Mouse (Mus musculus): ENCODE measurements around the gene Stx5a. TPM values are rescaled to one million over a fixed set of nuclear protein-coding genes. Genes with fewer than 3 reads are reported as not detected.
A peak's percentile ranks its signal among the peaks of the same experiment; 100 is the strongest.

The Stx5a gene
- 117 and 118 TPM in 2 replicates for polyA plus RNA-seq (2015; fragmentation: Nextera tagmentation; extraction: Ambion mirVana)

DNA sequence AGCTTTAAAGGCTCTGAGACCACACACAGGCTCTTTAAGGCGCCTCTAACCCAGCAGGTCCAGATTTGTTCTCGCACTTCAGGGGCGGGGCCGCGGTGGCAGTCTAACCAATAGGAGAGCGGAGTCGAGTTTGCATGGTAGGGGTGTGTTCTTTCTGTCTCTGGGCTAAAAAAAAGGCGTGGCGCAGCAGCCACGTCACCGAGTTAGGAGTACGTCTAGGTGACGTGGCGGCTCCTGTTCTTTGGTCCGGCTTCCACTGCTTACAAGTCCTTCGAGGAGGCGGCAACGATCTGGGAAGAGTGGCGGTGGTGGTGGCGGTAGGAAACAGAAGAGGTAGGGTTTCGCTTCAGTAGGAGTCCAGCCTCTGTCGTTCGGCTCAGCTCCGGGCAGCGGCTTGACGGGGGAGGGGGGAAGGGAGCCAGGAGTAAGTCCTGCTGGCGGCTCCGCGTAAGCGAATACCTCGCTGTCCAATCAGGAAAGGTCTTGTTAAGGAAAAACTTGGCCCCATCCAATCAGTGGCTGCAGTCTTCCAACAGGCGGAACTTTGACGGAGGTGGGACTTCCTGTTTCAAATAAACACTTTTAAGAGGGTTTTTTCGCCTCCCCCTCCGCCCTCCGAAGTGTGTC is at the start of gene Stx5a:
Stx5a (plus strand) TSS at position 171 of the 627 bp plus-strand sequence.
- Histone ChIP-seq H3K27ac (peak within 1 kb of the TSS; percentile 94), H3K9me3 (replicated peaks) (no peaks in the 10 kb centered on the region), H3K4me3 (peak within 1 kb of the TSS; percentile 97), H3K4me1 (peaks cover 29% of the 10 kb centered on the region), H3K4me2 (peak within 1 kb of the TSS; percentile 98), H3K9ac (peak within 1 kb of the TSS; percentile 90), H3K36me3 (ENCODE audit: poor library complexity, severe bottlenecking) (peaks cover 70% of the 10 kb centered on the region), H3K27me3 (no peaks in the 10 kb centered on the region)
- peak; percentile 99 for ATAC-seq
- under 1% methylated on average over 36 of the region's 36 CpGs for WGBS

GRCm38 (mm10) chr19:8691871-8692539 is 49.2 kb upstream of the Stx5a start:
- 40% methylated on average over 9 of the region's 9 CpGs for WGBS
- Histone ChIP-seq H3K36me3 (ENCODE audit: poor library complexity, severe bottlenecking) (no peaks in the 10 kb centered on the region), H3K4me2 (no peak overlapping the region), H3K27me3 (no peaks in the 10 kb centered on the region), H3K27ac (0 out of 2 replicates have a peak overlapping the region, but pooled peaks have one; percentile 14), H3K9me3 (replicated peaks) (no peaks in the 10 kb centered on the region), H3K4me1 (peaks cover 11% of the 10 kb centered on the region; the same call in 1 of the 2 replicates), H3K4me3 (no peak overlapping the region), H3K9ac (no peak overlapping the region)
- ATAC-seq = 0 out of 2 replicates have a peak, but pooled peaks have one; percentile 21

- Histone ChIP-seq H3K9ac (no peak overlapping the region), H3K9me3 (replicated peaks) (no peaks in the 10 kb centered on the region), H3K4me1 (peaks cover 11% of the 10 kb centered on the region; the same call in 1 of the 2 replicates), H3K27ac (no peak overlapping the region), H3K36me3 (ENCODE audit: poor library complexity, severe bottlenecking) (no peaks in the 10 kb centered on the region), H3K27me3 (no peaks in the 10 kb centered on the region), H3K4me2 (no peak overlapping the region), H3K4me3 (no peak overlapping the region)
- no peak for ATAC-seq
- WGBS = 76% methylated on average over 5 of the region's 5 CpGs
These were observed 48.5 kb upstream of the Stx5a start for GRCm38 (mm10) chr19:8692740-8693139.

GRCm38 (mm10) chr19:8695330-8695729 is 45.9 kb upstream of the Stx5a start:
- no peaks in the 10 kb centered on the region for H3K36me3 ChIP-seq (ENCODE audit: poor library complexity, severe bottlenecking)
- no peak overlapping the region for H3K4me3 ChIP-seq
- H3K9me3 ChIP-seq (replicated peaks) = no peaks in the 10 kb centered on the region
- 56% methylated on average over 6 of the region's 6 CpGs for WGBS
- no peaks in the 10 kb centered on the region for H3K27me3 ChIP-seq
- H3K9ac ChIP-seq = no peak overlapping the region
- ATAC-seq = 0 out of 2 replicates have a peak, but pooled peaks have one; percentile 21
- H3K27ac ChIP-seq = no peak overlapping the region
- no peak overlapping the region for H3K4me2 ChIP-seq
- peaks cover 11% of the 10 kb centered on the region; the same call in 1 of the 2 replicates for H3K4me1 ChIP-seq

- no peaks in the 10 kb centered on the region for H3K36me3 ChIP-seq (ENCODE audit: poor library complexity, severe bottlenecking)
- H3K4me2 ChIP-seq = no peak overlapping the region
- no peak overlapping the region for H3K9ac ChIP-seq
- ATAC-seq = no peak
- no peaks in the 10 kb centered on the region for H3K27me3 ChIP-seq
- H3K4me1 ChIP-seq = no peaks in the 10 kb centered on the region
- no peak overlapping the region for H3K4me3 ChIP-seq
- H3K27ac ChIP-seq = no peak overlapping the region
- WGBS = 78% methylated on average over 9 of the region's 9 CpGs
- H3K9me3 ChIP-seq (replicated peaks) = no peaks in the 10 kb centered on the region
These were observed 41.6 kb upstream of the Stx5a start for GRCm38 (mm10) chr19:8699652-8700051.

- Histone ChIP-seq H3K9ac (no peak overlapping the region), H3K27me3 (no peaks in the 10 kb centered on the region), H3K27ac (no peak overlapping the region)
These were observed 38.8 kb upstream of the Stx5a start for GRCm38 (mm10) chr19:8702458-8702857.

DNA sequence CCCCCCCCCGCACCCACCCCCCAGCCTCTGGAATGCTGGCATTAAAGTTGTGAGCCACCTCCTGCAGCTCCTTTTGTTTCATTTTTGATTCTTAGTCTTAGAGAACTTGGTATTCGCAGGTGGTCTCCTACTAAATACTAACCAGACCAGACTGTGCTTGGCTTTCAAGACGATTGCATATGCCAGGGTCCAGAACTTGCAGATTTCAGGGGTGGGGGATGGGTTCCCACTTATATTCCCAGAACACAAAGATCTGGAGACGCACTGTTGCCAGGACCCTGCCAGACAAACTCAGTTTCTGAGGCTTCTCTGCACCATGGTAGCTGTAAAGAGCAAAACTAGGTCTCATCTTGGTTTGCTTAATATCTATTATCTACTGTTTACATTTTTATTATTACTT is 37.6 kb upstream of the Stx5a start:
- Histone ChIP-seq H3K4me3 (no peak overlapping the region), H3K27me3 (no peaks in the 10 kb centered on the region), H3K27ac (no peak overlapping the region), H3K9ac (no peak overlapping the region), H3K36me3 (ENCODE audit: poor library complexity, severe bottlenecking) (peaks cover 24% of the 10 kb centered on the region), H3K4me1 (no peaks in the 10 kb centered on the region), H3K4me2 (no peak overlapping the region), H3K9me3 (replicated peaks) (no peaks in the 10 kb centered on the region)
- 59% methylated on average over 3 of the region's 4 CpGs for WGBS
- ATAC-seq = no peak

More at GRCm38 (mm10) chr19:8702458-8702857, 38.8 kb upstream of the Stx5a start:
- Histone ChIP-seq H3K9me3 (replicated peaks) (no peaks in the 10 kb centered on the region), H3K4me2 (no peak overlapping the region), H3K4me3 (no peak overlapping the region), H3K4me1 (no peaks in the 10 kb centered on the region), H3K36me3 (ENCODE audit: poor library complexity, severe bottlenecking) (peaks cover 13% of the 10 kb centered on the region)
- ATAC-seq = no peak
- 61% methylated on average over 3 of the region's 3 CpGs for WGBS

GRCm38 (mm10) chr19:8705026-8705708 is 36.0 kb upstream of the Stx5a start:
- no peak overlapping the region for H3K4me3 ChIP-seq
- no peak overlapping the region for H3K27ac ChIP-seq
- H3K36me3 ChIP-seq (ENCODE audit: poor library complexity, severe bottlenecking) = peaks cover 40% of the 10 kb centered on the region
- ATAC-seq = no peak
- WGBS = 73% methylated on average over 6 of the region's 6 CpGs
- H3K9ac ChIP-seq = no peak overlapping the region
- H3K9me3 ChIP-seq (replicated peaks) = no peaks in the 10 kb centered on the region
- no peaks in the 10 kb centered on the region for H3K27me3 ChIP-seq
- H3K4me1 ChIP-seq = peaks cover 2% of the 10 kb centered on the region
- H3K4me2 ChIP-seq = no peak overlapping the region

DNA sequence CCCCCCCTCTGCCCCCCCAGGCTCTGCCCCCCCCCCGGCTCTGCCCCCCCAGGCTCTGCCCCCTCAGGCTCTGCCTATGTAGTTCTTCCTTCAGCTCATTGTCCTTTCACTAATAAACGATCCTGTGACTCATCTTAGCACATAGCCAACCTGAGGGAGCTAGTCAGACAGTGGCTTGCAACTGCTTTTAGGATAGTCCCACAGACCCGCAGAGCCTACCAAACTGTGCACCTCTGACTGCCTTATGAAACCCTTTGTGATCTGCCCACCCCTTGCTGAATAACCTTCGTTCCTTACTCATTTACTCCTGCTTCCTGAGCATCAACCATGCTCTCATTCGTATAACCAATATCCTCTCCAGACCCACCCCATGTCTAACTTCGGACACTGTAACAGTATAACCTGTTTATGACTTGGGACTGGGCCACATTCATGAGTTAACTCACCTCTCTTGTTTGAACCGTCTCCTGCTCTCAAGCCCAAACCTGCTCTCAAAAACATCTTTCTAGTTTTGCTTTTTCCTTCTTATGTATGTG is 35.0 kb upstream of the Stx5a start:
- Histone ChIP-seq H3K27ac (no peak overlapping the region), H3K4me1 (peaks cover 12% of the 10 kb centered on the region), H3K4me3 (no peak overlapping the region), H3K36me3 (ENCODE audit: poor library complexity, severe bottlenecking) (peaks cover 49% of the 10 kb centered on the region), H3K9ac (no peak overlapping the region), H3K4me2 (no peak overlapping the region), H3K9me3 (replicated peaks) (no peaks in the 10 kb centered on the region), H3K27me3 (no peaks in the 10 kb centered on the region)
- WGBS = 85% methylated on average over 7 of the region's 7 CpGs
- ATAC-seq = no peak

GRCm38 (mm10) chr19:8706930-8707329 is 34.3 kb upstream of the Stx5a start:
- Histone ChIP-seq H3K4me3 (no peak overlapping the region), H3K4me1 (peaks cover 19% of the 10 kb centered on the region), H3K9ac (no peak overlapping the region), H3K4me2 (no peak overlapping the region), H3K27ac (no peak overlapping the region), H3K27me3 (no peaks in the 10 kb centered on the region), H3K9me3 (replicated peaks) (no peaks in the 10 kb centered on the region), H3K36me3 (ENCODE audit: poor library complexity, severe bottlenecking) (peaks cover 55% of the 10 kb centered on the region)
- WGBS = 96% methylated on average over 7 of the region's 7 CpGs
- ATAC-seq = no peak

DNA sequence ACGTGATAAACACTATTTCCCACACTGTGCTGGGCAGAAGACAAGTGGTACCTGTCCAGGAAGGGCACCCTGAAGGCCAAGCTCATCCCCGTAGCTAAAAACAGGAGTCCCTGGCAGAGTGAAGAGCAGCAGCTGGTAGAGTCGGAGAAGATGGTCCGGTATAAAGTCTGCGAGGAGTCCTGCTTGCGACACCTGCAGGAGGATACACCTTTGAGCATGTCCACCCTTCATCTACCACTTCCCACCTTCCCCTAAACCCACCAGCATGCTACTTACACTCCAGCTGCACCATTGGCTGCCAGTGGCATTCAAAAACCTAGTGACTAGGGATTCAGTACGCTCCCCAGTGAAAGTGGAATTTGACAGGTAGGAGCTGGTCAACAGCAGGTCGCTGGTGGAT is 32.3 kb upstream of the Stx5a start:
- Histone ChIP-seq H3K9ac (no peak overlapping the region), H3K36me3 (ENCODE audit: poor library complexity, severe bottlenecking) (peaks cover 56% of the 10 kb centered on the region), H3K27ac (no peak overlapping the region), H3K27me3 (no peaks in the 10 kb centered on the region), H3K9me3 (replicated peaks) (no peaks in the 10 kb centered on the region), H3K4me1 (peaks cover 30% of the 10 kb centered on the region), H3K4me2 (no peak overlapping the region), H3K4me3 (no peak overlapping the region)
- ATAC-seq = no peak
- WGBS = 90% methylated on average over 8 of the region's 8 CpGs

- Histone ChIP-seq H3K9me3 (replicated peaks) (no peaks in the 10 kb centered on the region), H3K4me1 (peaks cover 34% of the 10 kb centered on the region), H3K27me3 (no peaks in the 10 kb centered on the region), H3K27ac (no peak overlapping the region; the same call in 1 of the 2 replicates), H3K9ac (no peak overlapping the region), H3K4me2 (no peak overlapping the region), H3K4me3 (no peak overlapping the region), H3K36me3 (ENCODE audit: poor library complexity, severe bottlenecking) (peaks cover 56% of the 10 kb centered on the region)
- WGBS = 81% methylated on average over 2 of the region's 2 CpGs
- ATAC-seq = no peak
These were observed 31.2 kb upstream of the Stx5a start for GRCm38 (mm10) chr19:8710057-8710456.

Data from forebrain, embryonic 13.5 days (tissue).